Mouse (Mus musculus): Measurements from ENCODE around the gene Atg7. TPM values are rescaled to one million over a fixed set of nuclear protein-coding genes. Genes with fewer than 3 reads are reported as not detected.

The Atg7 gene
- polyA plus RNA-seq, 1 experiment from 2014 or later: 13.5 TPM

DNA sequence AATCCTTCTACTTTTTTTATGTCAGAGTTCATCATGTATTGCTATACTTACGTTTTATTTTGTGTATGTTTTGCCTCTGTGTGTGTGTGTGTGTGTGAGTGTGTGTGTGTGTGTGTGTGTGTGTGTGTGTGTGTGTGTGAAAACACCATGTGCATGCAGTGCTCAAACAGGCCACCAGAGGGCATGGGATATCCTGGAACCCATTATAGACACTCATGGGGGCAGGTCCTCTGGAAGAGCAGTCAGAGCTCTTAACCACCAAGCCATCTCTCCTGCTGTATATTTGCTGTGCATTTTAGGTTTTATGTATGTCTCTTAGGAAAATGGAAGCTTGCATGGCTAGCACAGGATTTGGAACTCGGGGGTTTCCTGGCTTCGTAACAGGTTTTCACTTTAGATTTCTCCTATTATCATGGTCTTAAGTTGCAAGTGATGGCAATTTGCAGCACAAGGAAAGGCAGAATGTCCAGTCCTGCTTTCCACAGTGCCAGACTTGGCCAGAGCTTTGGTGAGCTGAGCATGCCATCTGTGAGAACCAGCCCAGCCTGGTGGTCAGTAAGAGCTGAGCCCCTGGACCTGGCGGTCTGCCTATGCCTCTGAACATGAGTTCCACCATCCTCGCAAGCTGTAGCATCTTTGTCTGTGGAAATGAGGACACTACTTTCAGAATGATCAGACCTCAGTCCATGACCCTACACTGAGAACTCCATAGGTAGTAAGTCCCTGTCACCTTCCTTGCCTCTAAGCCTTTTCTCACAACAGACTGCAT lies 172.2 kb downstream of the Atg7 start:
- no peaks in the 10 kb centered on the region for H3K9me3 ChIP-seq (ENCODE audit: control insufficient read depth, low read length)
- H3K27ac ChIP-seq (ENCODE audit: low read depth, low read length): no peak overlapping the region
- ATAC-seq (ENCODE audit: low FRiP score): no peak
- H3K4me3 ChIP-seq (ENCODE audit: low read depth, low read length): no peak overlapping the region
- peak; percentile 37 for DNase-seq (ENCODE audit: low spot score)
- H3K9ac ChIP-seq (ENCODE audit: low read depth, low read length): no peak overlapping the region
- 96% methylated on average over 5 of the region's 5 CpGs for WGBS
- no peaks in the 10 kb centered on the region for H3K27me3 ChIP-seq (ENCODE audit: control insufficient read depth, insufficient read depth, low read length)
- H3K36me3 ChIP-seq (ENCODE audit: control insufficient read depth, insufficient read depth, low read length): no peaks in the 10 kb centered on the region
- no peak overlapping the region for H3K4me2 ChIP-seq (replicated peaks; ENCODE audit: low read depth, low read length)
- H3K4me1 ChIP-seq (replicated peaks; ENCODE audit: control insufficient read depth, insufficient read depth, low read length): peaks cover 2% of the 10 kb centered on the region; the same call in 1 of the 2 replicates

GRCm38 (mm10) chr6:114817948-114818347 lies 175.1 kb downstream of the Atg7 start:
- Histone ChIP-seq H3K27ac (ENCODE audit: low read depth, low read length) (no peak overlapping the region), H3K27me3 (ENCODE audit: control insufficient read depth, insufficient read depth, low read length) (no peaks in the 10 kb centered on the region), H3K36me3 (ENCODE audit: control insufficient read depth, insufficient read depth, low read length) (no peaks in the 10 kb centered on the region), H3K4me2 (replicated peaks; ENCODE audit: low read depth, low read length) (no peak overlapping the region), H3K9me3 (ENCODE audit: control insufficient read depth, low read length) (no peaks in the 10 kb centered on the region), H3K4me3 (ENCODE audit: low read depth, low read length) (no peak overlapping the region), H3K4me1 (replicated peaks; ENCODE audit: control insufficient read depth, insufficient read depth, low read length) (0 out of 2 replicates have a peak, but pooled peaks cover 2% of the 10 kb centered on the region), H3K9ac (ENCODE audit: low read depth, low read length) (no peak overlapping the region)
- ATAC-seq (ENCODE audit: low FRiP score) (no peak), DNase-seq (ENCODE audit: low spot score) (no peak)
- 72% methylated on average over 11 of the region's 11 CpGs for WGBS

DNA sequence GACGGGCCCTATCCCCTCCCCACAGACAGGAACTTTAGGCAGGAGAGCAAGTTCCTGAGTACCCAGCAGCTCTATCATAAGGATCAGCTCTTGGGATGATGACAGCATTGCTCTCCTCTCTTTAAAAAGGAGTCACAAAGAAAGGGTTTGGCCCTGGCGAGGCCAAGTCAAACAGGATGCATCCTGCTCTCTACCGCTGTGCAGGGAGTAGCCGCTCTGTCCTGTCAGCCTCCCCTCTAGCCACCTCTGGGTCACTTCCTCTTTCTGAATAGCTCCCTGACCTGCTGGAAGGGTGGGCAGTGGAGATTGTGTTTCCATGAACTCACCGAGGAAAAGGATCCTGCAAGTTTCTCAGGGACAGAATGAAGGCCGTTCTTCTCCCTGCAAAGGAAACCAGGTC lies 175.6 kb downstream of the Atg7 start:
- Histone ChIP-seq H3K4me1 (replicated peaks; ENCODE audit: control insufficient read depth, insufficient read depth, low read length) (0 out of 2 replicates have a peak, but pooled peaks cover 2% of the 10 kb centered on the region), H3K27ac (ENCODE audit: low read depth, low read length) (no peak overlapping the region), H3K9me3 (ENCODE audit: control insufficient read depth, low read length) (no peaks in the 10 kb centered on the region), H3K27me3 (ENCODE audit: control insufficient read depth, insufficient read depth, low read length) (no peaks in the 10 kb centered on the region), H3K4me3 (ENCODE audit: low read depth, low read length) (no peak overlapping the region), H3K4me2 (replicated peaks; ENCODE audit: low read depth, low read length) (no peak overlapping the region), H3K36me3 (ENCODE audit: control insufficient read depth, insufficient read depth, low read length) (no peaks in the 10 kb centered on the region), H3K9ac (ENCODE audit: low read depth, low read length) (no peak overlapping the region)
- WGBS: 60% methylated on average over 6 of the region's 6 CpGs
- DNase-seq (ENCODE audit: low spot score) (no peak), ATAC-seq (ENCODE audit: low FRiP score) (no peak)

GRCm38 (mm10) chr6:114819971-114820481 lies 177.1 kb downstream of the Atg7 start:
- Histone ChIP-seq H3K4me2 (replicated peaks; ENCODE audit: low read depth, low read length) (no peak overlapping the region), H3K9me3 (ENCODE audit: control insufficient read depth, low read length) (no peaks in the 10 kb centered on the region), H3K4me1 (replicated peaks; ENCODE audit: control insufficient read depth, insufficient read depth, low read length) (0 out of 2 replicates have a peak, but pooled peaks cover 2% of the 10 kb centered on the region), H3K27ac (ENCODE audit: low read depth, low read length) (no peak overlapping the region), H3K9ac (ENCODE audit: low read depth, low read length) (no peak overlapping the region), H3K36me3 (ENCODE audit: control insufficient read depth, insufficient read depth, low read length) (no peaks in the 10 kb centered on the region), H3K27me3 (ENCODE audit: control insufficient read depth, insufficient read depth, low read length) (no peaks in the 10 kb centered on the region), H3K4me3 (ENCODE audit: low read depth, low read length) (no peak overlapping the region)
- ATAC-seq (ENCODE audit: low FRiP score): no peak
- 63% methylated on average over 9 of the region's 9 CpGs for WGBS
- DNase-seq (ENCODE audit: low spot score): no peak

- no peak for DNase-seq (ENCODE audit: low spot score)
- H3K36me3 ChIP-seq (ENCODE audit: control insufficient read depth, insufficient read depth, low read length): no peaks in the 10 kb centered on the region
- H3K27ac ChIP-seq (ENCODE audit: low read depth, low read length): no peak overlapping the region
- no peak overlapping the region for H3K4me2 ChIP-seq (replicated peaks; ENCODE audit: low read depth, low read length)
- H3K9me3 ChIP-seq (ENCODE audit: control insufficient read depth, low read length): no peaks in the 10 kb centered on the region
- H3K27me3 ChIP-seq (ENCODE audit: control insufficient read depth, insufficient read depth, low read length): no peaks in the 10 kb centered on the region
- H3K4me3 ChIP-seq (ENCODE audit: low read depth, low read length): no peak overlapping the region
- H3K9ac ChIP-seq (ENCODE audit: low read depth, low read length): no peak overlapping the region
- H3K4me1 ChIP-seq (replicated peaks; ENCODE audit: control insufficient read depth, insufficient read depth, low read length): no peaks in the 10 kb centered on the region
- ATAC-seq (ENCODE audit: low FRiP score): no peak
- 93% methylated on average over 7 of the region's 7 CpGs for WGBS
These were observed 178.7 kb downstream of the Atg7 start for GRCm38 (mm10) chr6:114821646-114822045.

- 77% methylated on average over 2 of the region's 2 CpGs for whole genome bisulfite sequencing
- ATAC-seq (ENCODE audit: low FRiP score): no peak
These were observed 184.0 kb downstream of the Atg7 start for GRCm38 (mm10) chr6:114826889-114827288.

GRCm38 (mm10) chr6:114829660-114830438 lies 187.0 kb downstream of the Atg7 start:
- DNase-seq (ENCODE audit: low spot score): no peak
- Histone ChIP-seq H3K27ac (ENCODE audit: low read depth, low read length) (no peak overlapping the region), H3K9me3 (ENCODE audit: control insufficient read depth, low read length) (no peaks in the 10 kb centered on the region), H3K36me3 (ENCODE audit: control insufficient read depth, insufficient read depth, low read length) (no peaks in the 10 kb centered on the region), H3K4me2 (replicated peaks; ENCODE audit: low read depth, low read length) (no peak overlapping the region), H3K9ac (ENCODE audit: low read depth, low read length) (no peak overlapping the region), H3K4me1 (replicated peaks; ENCODE audit: control insufficient read depth, insufficient read depth, low read length) (0 out of 2 replicates have a peak, but pooled peaks cover 3% of the 10 kb centered on the region), H3K4me3 (ENCODE audit: low read depth, low read length) (no peak overlapping the region), H3K27me3 (ENCODE audit: control insufficient read depth, insufficient read depth, low read length) (no peaks in the 10 kb centered on the region)
- WGBS: 91% methylated on average over 9 of the region's 9 CpGs
- no peak for ATAC-seq (ENCODE audit: low FRiP score)

More at GRCm38 (mm10) chr6:114826889-114827288, 184.0 kb downstream of the Atg7 start:
- no peak overlapping the region for H3K27ac ChIP-seq (ENCODE audit: low read depth, low read length)
- H3K4me3 ChIP-seq (ENCODE audit: low read depth, low read length): no peak overlapping the region
- no peaks in the 10 kb centered on the region for H3K36me3 ChIP-seq (ENCODE audit: control insufficient read depth, insufficient read depth, low read length)
- H3K4me2 ChIP-seq (replicated peaks; ENCODE audit: low read depth, low read length): no peak overlapping the region
- H3K4me1 ChIP-seq (replicated peaks; ENCODE audit: control insufficient read depth, insufficient read depth, low read length): no peaks in the 10 kb centered on the region
- H3K9me3 ChIP-seq (ENCODE audit: control insufficient read depth, low read length): no peaks in the 10 kb centered on the region
- DNase-seq (ENCODE audit: low spot score): no peak
- H3K27me3 ChIP-seq (ENCODE audit: control insufficient read depth, insufficient read depth, low read length): no peaks in the 10 kb centered on the region
- H3K9ac ChIP-seq (ENCODE audit: low read depth, low read length): no peak overlapping the region

DNA sequence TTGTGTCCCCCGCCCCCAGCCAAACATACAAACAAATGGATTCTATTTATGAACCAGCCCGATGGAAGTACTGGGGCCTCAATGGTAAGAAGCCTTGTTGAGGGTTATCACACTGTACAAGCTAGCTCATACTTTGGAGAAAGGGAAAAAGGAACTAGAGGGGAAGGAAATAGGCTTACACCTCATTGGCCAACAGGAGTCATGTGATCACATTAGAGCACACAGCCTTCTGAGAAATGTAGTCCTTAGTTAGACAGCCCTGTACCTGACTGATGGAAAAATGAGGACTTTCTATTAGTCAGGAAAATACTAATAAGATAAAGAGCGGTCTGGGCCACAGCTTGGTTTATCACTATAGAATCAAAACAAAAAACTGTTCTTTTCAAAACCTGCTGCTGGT lies 188.9 kb downstream of the Atg7 start:
- no peak for DNase-seq (ENCODE audit: low spot score)

More for the DNA sequence above, 188.9 kb downstream of the Atg7 start:
- Histone ChIP-seq H3K4me1 (replicated peaks; ENCODE audit: control insufficient read depth, insufficient read depth, low read length) (0 out of 2 replicates have a peak, but pooled peaks cover 3% of the 10 kb centered on the region), H3K27me3 (ENCODE audit: control insufficient read depth, insufficient read depth, low read length) (no peaks in the 10 kb centered on the region), H3K9ac (ENCODE audit: low read depth, low read length) (no peak overlapping the region), H3K9me3 (ENCODE audit: control insufficient read depth, low read length) (no peaks in the 10 kb centered on the region), H3K4me2 (replicated peaks; ENCODE audit: low read depth, low read length) (no peak overlapping the region), H3K36me3 (ENCODE audit: control insufficient read depth, insufficient read depth, low read length) (no peaks in the 10 kb centered on the region), H3K27ac (ENCODE audit: low read depth, low read length) (no peak overlapping the region), H3K4me3 (ENCODE audit: low read depth, low read length) (no peak overlapping the region)
- 93% methylated on average over 3 of the region's 3 CpGs for WGBS
- no peak for ATAC-seq (ENCODE audit: low FRiP score)
